26 mouse cellular contexts compared by ENCODE assay signal in the genomic region with DNA sequence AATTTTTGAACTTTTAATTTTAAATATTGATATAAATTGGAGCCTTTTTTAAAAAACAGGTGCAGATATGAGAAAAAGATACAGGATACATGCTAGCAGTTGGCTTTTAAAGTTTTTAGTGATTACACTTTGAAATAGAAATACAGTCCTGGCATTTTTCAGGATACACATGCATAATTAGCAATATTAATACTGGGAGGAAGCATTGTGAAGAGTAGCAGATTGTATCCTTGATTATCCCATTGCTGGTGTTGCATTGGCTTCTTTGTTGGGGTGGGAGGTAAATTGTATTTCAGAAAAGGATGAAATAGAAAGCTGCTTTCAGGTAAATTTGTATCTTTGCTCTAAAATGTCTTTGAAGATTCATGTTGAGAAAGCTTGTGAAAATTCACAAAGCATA.
"Had no signal": no experiment of that assay in that cellular context is flagged by ENCODE, and none has a peak within 500 bp of the region (broad histone marks: within the 10 kb centered on the region; RNA-seq: fewer than 3 reads in every experiment).

No protein-coding gene starts in this region.

- H3K27ac ChIP-seq: embryonic facial prominence, embryonic 10.5 days; embryonic facial prominence, embryonic 12.5 days; embryonic facial prominence, embryonic 13.5 days; embryonic facial prominence, embryonic 15.5 days; forebrain, embryonic 10.5 days; forebrain, embryonic 12.5 days; forebrain, embryonic 13.5 days; forebrain, embryonic 15.5 days; heart, adult 2 months had no signal

- H3K4me1 ChIP-seq: embryonic facial prominence, embryonic 12.5 days; embryonic facial prominence, embryonic 13.5 days; embryonic facial prominence, embryonic 15.5 days had no signal

- H3K36me3 ChIP-seq: embryonic facial prominence, embryonic 10.5 days; embryonic facial prominence, embryonic 12.5 days; embryonic facial prominence, embryonic 13.5 days; embryonic facial prominence, embryonic 15.5 days; forebrain, embryonic 10.5 days; forebrain, embryonic 12.5 days; forebrain, embryonic 15.5 days had no signal

- H3K4me2 ChIP-seq: embryonic facial prominence, embryonic 12.5 days; embryonic facial prominence, embryonic 13.5 days; embryonic facial prominence, embryonic 15.5 days; forebrain, embryonic 12.5 days; forebrain, embryonic 13.5 days; forebrain, embryonic 15.5 days had no signal

- H3K9ac ChIP-seq: embryonic facial prominence, embryonic 12.5 days; embryonic facial prominence, embryonic 13.5 days; embryonic facial prominence, embryonic 15.5 days; forebrain, embryonic 12.5 days; forebrain, embryonic 13.5 days; forebrain, embryonic 15.5 days; forebrain, postnatal 0 days had no signal

- H3K4me3 ChIP-seq: embryonic facial prominence, embryonic 10.5 days; embryonic facial prominence, embryonic 12.5 days; embryonic facial prominence, embryonic 13.5 days; embryonic facial prominence, embryonic 15.5 days; erythroblast, embryonic 14.5 days; forebrain, embryonic 10.5 days; forebrain, embryonic 12.5 days; forebrain, embryonic 13.5 days; forebrain, embryonic 15.5 days; heart, adult 2 months had no signal

- H3K9me3 ChIP-seq: embryonic facial prominence, embryonic 10.5 days; embryonic facial prominence, embryonic 12.5 days; embryonic facial prominence, embryonic 13.5 days; embryonic facial prominence, embryonic 15.5 days; forebrain, embryonic 10.5 days; forebrain, embryonic 12.5 days; forebrain, embryonic 13.5 days; forebrain, embryonic 15.5 days had no signal

- ATAC-seq: forebrain, embryonic 13.5 days; forebrain, embryonic 14.5 days; forebrain, embryonic 15.5 days; forebrain, embryonic 16.5 days; forebrain, postnatal 0 days had no signal

- H3K27me3 ChIP-seq: embryonic facial prominence, embryonic 12.5 days; embryonic facial prominence, embryonic 13.5 days; embryonic facial prominence, embryonic 15.5 days; forebrain, embryonic 12.5 days; forebrain, embryonic 13.5 days; forebrain, embryonic 15.5 days had no signal

- DNase-seq: cerebellum, adult 8-10 months; cerebellum, adult 9-10 months; cerebellum, adult 9-11 months; cerebellum, postnatal 10 days; cerebellum, postnatal 14 days; cerebellum, postnatal 25 days; cerebellum, postnatal 36 days; forebrain, postnatal 0 days; gastrocnemius, postnatal 10 days; gastrocnemius, postnatal 14 days; gastrocnemius, postnatal 25 days; gastrocnemius, postnatal 36 days; heart, adult 11 months; heart, adult 18-20 months; heart, adult 2 months had no signal
